Mouse (Mus musculus) heart, postnatal 36 days (tissue): ENCODE measurements around the gene Dock7. TPM values are rescaled to one million over a fixed set of nuclear protein-coding genes. Genes with fewer than 3 reads are reported as not detected.

Experiments
- DNase-seq, 2 experiments: peaks; one replicate each; pipeline ENCODE4 v3.0.0; 2021 to 2022
- intact Hi-C: fragments of 180-260 bp; cut with DNase I; formaldehyde crosslinking; loops from one replicate; pipeline ENCODE4 v1.15.1; 2025
- total RNA-seq, 2 experiments: library from RNA; stranded (reverse); gene quantifications; 2 replicates each; pipeline ENCODE4 v1.2.3; 2021

Dock7 gene
- total RNA-seq, 2 experiments from 2014 or later = 9.0 to 11.8 TPM

GRCm38 (mm10) chr4:98922643-98923567 is 197.8 kb downstream of the Dock7 start:
- peak; percentile 89 to 91 for DNase-seq
- intact Hi-C loops = loop anchor here (1.0 to 10.0 kb wide), 3 partner anchors 270 to 1168 kb away; partner anchors contain the start of genes Atg4c and Tm2d1

GRCm38 (mm10) chr4:98922061-98922642 is 198.6 kb downstream of the Dock7 start:
- intact Hi-C loops = loop anchor here (10.0 kb wide), 2 partner anchors 537 to 1167 kb away; partner anchors contain the start of gene Tm2d1
- DNase-seq = no peak

DNA sequence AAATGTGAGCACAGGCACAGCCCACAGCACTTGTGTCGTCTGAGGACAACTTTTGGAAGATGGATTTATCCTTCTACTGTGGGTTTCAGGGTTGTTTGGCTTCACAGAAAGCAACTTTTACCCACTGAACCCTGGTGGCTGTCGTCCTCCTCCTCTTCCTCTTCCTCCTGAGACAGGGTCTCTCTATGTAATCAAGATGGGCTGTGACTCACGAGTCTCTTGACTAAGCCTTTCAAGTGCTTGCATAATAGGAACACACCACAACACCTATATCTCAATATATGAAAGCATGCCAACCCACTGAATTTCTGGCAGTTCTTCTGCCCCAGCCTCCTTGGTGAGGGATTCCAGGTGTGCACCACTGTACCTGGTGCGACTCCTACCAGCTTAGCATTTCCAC is 199.8 kb downstream of the Dock7 start:
- intact Hi-C loops = loop anchor here (10.0 kb wide), 2 partner anchors 536 to 1166 kb away; partner anchors contain the start of gene Tm2d1
- no peak for DNase-seq

DNA sequence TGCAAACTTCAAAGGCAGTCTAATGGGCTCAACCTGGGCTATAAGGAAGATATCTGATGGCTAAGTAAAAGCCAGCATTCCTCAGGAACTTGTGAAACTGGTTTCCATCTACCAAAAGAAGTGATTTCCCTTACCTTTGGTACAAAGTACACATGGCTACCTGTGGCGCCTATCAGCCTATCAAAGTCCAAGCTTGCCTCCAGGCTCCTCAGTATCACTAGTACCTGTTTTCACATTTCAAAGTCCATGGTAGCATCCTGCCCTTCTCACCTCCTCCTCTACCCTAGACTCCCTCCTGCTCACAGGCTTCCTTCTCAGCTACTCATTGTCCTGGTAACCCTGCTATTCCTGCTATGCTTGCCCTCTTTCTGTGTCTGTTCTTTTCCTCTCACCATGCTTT is 202.5 kb downstream of the Dock7 start:
- no peak for DNase-seq
- intact Hi-C loops = no loop called here

DNA sequence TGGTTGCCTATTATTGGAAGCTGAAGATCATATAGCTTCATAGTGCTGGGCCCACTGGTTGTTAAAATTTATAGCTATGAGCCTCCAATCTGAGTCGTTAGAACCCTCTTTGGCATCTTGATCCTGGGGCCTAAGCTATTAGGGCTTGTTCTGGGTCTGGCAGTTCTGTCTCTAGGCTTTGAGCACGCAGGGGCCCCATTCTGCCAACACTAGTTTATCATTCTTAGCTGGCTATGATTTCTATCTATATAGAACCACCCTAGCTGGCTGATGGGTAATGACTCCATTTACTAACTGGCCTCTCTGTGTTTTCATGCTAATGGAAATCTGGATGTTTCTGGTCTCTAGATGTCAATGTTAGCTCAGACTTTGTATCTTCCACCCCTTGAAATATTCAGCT is 203.0 kb downstream of the Dock7 start:
- DNase-seq = no peak
- intact Hi-C loops = no loop called here

- no peak for DNase-seq
- intact Hi-C loops = no loop called here
Observed at GRCm38 (mm10) chr4:98910246-98910645, 210.5 kb downstream of the Dock7 start.

DNA sequence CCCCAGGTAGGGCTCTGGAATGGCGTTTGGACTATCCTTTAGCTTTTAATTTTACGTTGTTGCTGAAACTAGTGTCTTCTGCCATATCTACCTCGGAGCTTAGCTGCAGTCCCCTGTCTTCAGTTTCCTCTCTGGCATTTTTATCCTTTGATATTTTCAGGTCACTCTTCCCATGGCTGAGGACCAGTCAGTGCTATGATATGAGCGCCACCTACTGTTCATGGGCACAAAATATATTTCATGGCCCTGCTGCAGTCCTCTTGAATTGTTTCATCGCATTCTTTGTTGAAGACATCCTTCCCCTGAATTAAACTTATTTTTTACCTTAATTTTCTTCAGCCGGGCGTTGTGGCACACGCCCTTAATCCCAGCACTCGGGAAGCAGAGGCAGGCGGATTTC is 233.6 kb downstream of the Dock7 start:
- DNase-seq = peak; percentile 41 to 42
- intact Hi-C loops = loop anchor here (1.0 kb wide), 2 partner anchors 148 to 165 kb away; no protein-coding TSS in a partner anchor

Other genes starting within 250 kb of the Dock7 start
- 10 to 100 TPM; 15.6 to 18.7 TPM for gene Usp1, start 197.1 kb downstream of the Dock7 start, total RNA-seq
- gene Angptl3, start 90.0 kb downstream of the Dock7 start, total RNA-seq = 1 to 10 TPM; 3.2 to 3.7 TPM
- gene Atg4c, start 73.0 kb upstream of the Dock7 start, total RNA-seq = 1 to 10 TPM; 4.6 to 5.5 TPM
- not detected for gene Gm12689, start 175.0 kb upstream of the Dock7 start, total RNA-seq